Mouse (Mus musculus): ENCODE results near the gene Gpr182.

Gpr182 gene

DNA sequence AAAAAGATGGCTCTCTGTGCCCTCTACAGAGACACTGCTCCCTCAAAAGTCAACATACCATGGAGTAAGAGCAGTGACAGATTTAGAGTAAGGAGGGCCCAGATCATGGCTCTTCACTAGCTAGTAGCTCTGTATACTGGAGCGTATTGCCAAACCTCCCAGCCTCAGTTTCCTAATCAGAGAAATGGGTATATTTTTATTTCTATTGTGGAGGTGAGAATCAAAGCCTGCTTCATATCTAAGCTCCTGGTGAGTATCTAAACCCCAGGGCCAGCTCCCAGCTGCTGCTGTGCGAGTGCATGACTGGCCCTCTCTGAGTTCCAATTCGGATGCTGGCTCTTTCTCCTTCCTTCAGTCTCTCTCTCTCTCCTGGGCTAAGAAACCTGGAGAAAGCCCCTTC lies 27.4 kb downstream of the Gpr182 start, which contains the start of gene Tac2:
Tac2 (plus strand) TSS at position 301 of the 400 bp plus-strand sequence.
- ChIA-PET POLR2A (interaction anchor here in 3 of 4 experiments (0.7 to 2.0 kb wide), 7 partner anchors 16 to 386 kb away, joined by 3 to 11 read pairs (median 3); partner anchors contain the start of gene Myo1a (in 1 of the 3)), CTCF (interaction anchor here in 3 of 4 experiments (0.6 to 3.0 kb wide), 9 partner anchors 9 to 215 kb away, joined by 3 to 12 read pairs (median 6); partner anchors contain the start of gene Myo1a (in 1 of the 3))

- POLR2A ChIA-PET, result interaction anchor here in 3 of 4 experiments (0.5 to 2.2 kb wide), 14 partner anchors 9 to 101 kb away, joined by 3 to 7 read pairs (median 4); partner anchors contain the start of gene Lrp1 (in 1 of the 3)
- CTCF ChIA-PET, result interaction anchor here in 3 of 4 experiments (0.7 to 1.9 kb wide), 7 partner anchors 8 to 79 kb away, joined by 3 to 6 read pairs (median 3); partner anchors contain the start of genes Myo1a (in 2 of the 3) and Stat6 (in 1 of the 3)
Measured at GRCm38 (mm10) chr10:127721671-127722418, 29.7 kb downstream of the Gpr182 start.

- CTCF ChIA-PET, result interaction anchor here in 1 of 4 experiments (0.5 kb wide), 1 partner anchor 181 kb away, joined by 3 read pairs; no protein-coding TSS in a partner anchor
- POLR2A ChIA-PET, result interaction anchor here in 2 of 4 experiments (0.5 to 0.7 kb wide), 2 partner anchors 28 to 86 kb away, joined by 3 to 4 read pairs; no protein-coding TSS in a partner anchor
Measured at GRCm38 (mm10) chr10:127712736-127713135, 38.8 kb downstream of the Gpr182 start.

DNA sequence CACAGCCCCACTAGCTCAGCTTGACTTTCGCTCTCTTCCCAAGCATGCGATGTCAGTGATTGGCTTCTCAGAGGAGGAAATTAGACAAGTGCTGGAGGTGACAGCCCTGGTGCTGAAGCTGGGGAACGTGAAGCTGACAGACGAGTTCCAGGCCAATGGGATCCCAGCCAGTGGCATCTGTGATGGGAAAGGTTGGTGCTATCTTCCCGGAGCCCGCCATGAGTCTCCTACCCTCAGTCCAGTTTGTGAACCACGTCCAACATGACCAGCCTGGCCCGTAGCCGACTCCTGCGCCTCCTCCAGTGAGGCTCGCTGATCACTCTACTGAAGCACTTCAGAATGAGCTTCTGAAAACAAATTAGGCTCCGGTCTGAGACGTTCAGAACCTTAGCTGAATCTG lies 41.2 kb downstream of the Gpr182 start:
- ChIA-PET POLR2A (interaction anchor here in 1 of 4 experiments (1.1 to 2.2 kb wide), 5 partner anchors 11 to 223 kb away, joined by 3 to 10 read pairs (median 5); no protein-coding TSS in a partner anchor), CTCF (interaction anchor here in 2 of 4 experiments (0.6 to 1.4 kb wide), 6 partner anchors 13 to 197 kb away, joined by 3 to 7 read pairs (median 3); partner anchors contain the start of gene Tac2 (in 1 of the 2))

DNA sequence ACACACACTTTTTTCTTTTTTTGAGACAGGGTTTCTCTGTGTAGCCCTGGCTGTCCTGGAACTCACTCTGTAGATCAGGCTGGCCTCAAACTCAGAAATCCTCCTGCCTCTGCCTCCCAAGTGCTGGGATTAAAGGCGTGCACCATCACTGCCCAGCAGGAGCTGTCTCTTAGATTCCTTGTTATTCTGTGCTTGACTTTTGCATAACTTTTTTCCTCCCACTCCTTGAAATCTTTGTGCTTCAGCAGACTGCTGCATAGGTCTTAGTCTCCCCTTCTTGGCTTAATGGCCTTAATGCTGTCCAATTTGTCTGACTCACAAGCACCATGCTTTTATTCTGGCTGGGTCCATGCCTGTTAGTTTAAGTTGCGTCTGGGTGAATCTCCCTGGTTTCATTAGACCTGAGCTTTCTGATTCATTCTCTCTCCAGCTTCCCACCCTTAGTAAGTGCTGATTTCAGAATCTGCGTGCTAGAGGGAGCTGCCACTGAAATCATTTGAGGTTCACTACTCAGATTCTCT lies 42.6 kb downstream of the Gpr182 start:
- CTCF ChIA-PET, result interaction anchor here (0.5 to 1.6 kb wide), 6 partner anchors 11 to 479 kb away, joined by 3 to 4 read pairs (median 3); no protein-coding TSS in a partner anchor
- POLR2A ChIA-PET, result interaction anchor here in 3 of 4 experiments (0.6 to 3.3 kb wide), 8 partner anchors 11 to 315 kb away, joined by 3 to 11 read pairs (median 4); partner anchors contain the start of gene Tac2 (in 1 of the 3)

DNA sequence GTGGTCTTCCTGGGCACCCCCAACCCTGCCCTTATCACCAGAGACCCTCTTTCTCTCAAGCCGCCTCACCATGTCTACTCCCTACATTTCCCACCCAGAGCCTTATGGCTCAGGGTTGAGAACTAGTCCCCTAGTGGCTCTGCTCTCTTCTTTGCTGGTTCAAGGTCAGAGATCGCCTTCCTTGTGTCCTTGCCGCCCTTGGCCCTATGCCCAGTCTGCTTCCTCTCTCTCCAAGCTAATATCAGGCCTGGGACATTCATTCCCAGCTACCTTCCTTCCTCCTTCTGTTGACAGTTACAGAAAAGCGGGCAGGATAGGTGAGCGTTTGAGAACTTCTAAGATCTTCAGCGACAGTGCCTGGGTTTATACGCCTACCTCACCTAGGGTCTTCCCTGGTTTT lies 43.8 kb downstream of the Gpr182 start:
- CTCF ChIA-PET, result interaction anchor here in 1 of 4 experiments (0.9 kb wide), 1 partner anchor 17 kb away, joined by 4 read pairs; no protein-coding TSS in a partner anchor

DNA sequence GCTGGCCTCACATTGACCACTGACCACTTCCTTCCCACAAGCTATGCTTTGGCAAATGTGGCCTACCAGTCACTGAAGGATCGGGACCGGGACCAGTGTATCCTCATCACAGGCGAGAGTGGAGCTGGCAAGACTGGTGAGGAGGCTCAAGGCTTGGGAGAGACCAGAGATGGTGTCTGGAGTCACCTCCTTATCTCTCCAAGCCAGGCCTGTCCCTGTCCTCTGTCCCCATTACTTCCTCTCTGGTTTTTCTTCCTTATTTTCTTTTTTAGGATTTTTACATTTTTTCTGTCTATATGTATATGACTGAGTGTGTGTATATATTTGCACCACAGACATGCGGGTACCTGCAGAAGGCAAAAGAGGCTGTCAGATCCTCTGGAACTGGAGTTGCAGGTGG lies 45.7 kb downstream of the Gpr182 start:
- ChIA-PET CTCF (interaction anchor here in 2 of 4 experiments (0.5 to 1.2 kb wide), 5 partner anchors 23 to 62 kb away, joined by 3 to 6 read pairs (median 4); no protein-coding TSS in a partner anchor), POLR2A (interaction anchor here in 1 of 4 experiments (0.8 to 3.3 kb wide), 6 partner anchors 9 to 38 kb away, joined by 3 to 11 read pairs (median 5); partner anchors contain the start of genes Nab2 and Tac2)

More for the DNA sequence above, 43.8 kb downstream of the Gpr182 start:
- POLR2A ChIA-PET, result interaction anchor here in 2 of 4 experiments (0.6 to 3.3 kb wide), 6 partner anchors 9 to 331 kb away, joined by 3 to 11 read pairs (median 4); partner anchors contain the start of gene Tac2 (in 2 of the 2)

DNA sequence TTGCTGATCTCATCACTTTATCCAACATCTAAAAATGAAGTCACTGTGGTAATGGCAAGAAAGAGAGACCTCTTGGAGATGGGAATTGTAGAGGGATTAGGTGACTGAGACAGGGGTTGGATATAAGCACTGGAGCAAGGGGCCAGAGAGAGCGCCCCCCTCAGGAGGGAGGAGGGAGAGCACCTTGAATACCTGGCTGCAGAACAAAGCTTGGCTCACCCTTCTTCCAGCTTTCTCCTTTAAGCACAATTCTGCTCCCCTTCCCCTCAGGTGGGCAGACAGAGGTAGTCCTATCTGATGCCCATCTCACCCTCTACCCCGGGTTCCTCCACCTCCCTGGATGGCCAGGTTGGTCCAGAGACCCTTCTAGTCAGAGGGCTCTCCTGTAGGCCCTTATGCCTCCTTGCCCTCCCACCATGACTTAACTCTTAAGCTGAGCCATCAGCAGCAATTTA lies 46.7 kb downstream of the Gpr182 start, which contains the start of gene Myo1a:
Myo1a (plus strand) TSS at position 405 of the 455 bp plus-strand sequence.
- ChIA-PET POLR2A (interaction anchor here in 2 of 4 experiments (0.5 to 2.2 kb wide), 13 partner anchors 10 to 1046 kb away, joined by 3 to 11 read pairs (median 3); partner anchors contain the start of genes Nab2 (in 1 of the 2), Naca (in 1 of the 2) and Tac2 (in 1 of the 2)), CTCF (interaction anchor here (0.6 to 3.6 kb wide), 30 partner anchors 9 to 280 kb away, joined by 3 to 21 read pairs (median 4); partner anchors contain the start of genes Gpr182 (in 1 of the 4), Nab2 (in 1 of the 4) and Stat6 (in 1 of the 4))

- POLR2A ChIA-PET, result interaction anchor here in 2 of 4 experiments (0.7 to 2.2 kb wide), 12 partner anchors 11 to 331 kb away, joined by 3 to 11 read pairs (median 3); partner anchors contain the start of genes Naca (in 2 of the 2) and Tac2 (in 1 of the 2)
- CTCF ChIA-PET, result interaction anchor here (0.6 to 3.6 kb wide), 22 partner anchors 11 to 83 kb away, joined by 3 to 21 read pairs (median 4); partner anchors contain the start of genes Gpr182 (in 1 of the 4), Lrp1 (in 1 of the 4), Nab2 (in 1 of the 4) and Stat6 (in 1 of the 4)
Measured at GRCm38 (mm10) chr10:127704293-127704692, 47.2 kb downstream of the Gpr182 start.

GRCm38 (mm10) chr10:127703299-127703698 lies 48.2 kb downstream of the Gpr182 start:
- CTCF ChIA-PET, result interaction anchor here in 3 of 4 experiments (0.6 to 3.6 kb wide), 9 partner anchors 11 to 305 kb away, joined by 3 to 21 read pairs (median 4); partner anchors contain the start of gene Stat6 (in 1 of the 3)
- POLR2A ChIA-PET, result interaction anchor here in 3 of 4 experiments (0.6 to 1.7 kb wide), 11 partner anchors 13 to 726 kb away, joined by 3 to 7 read pairs (median 3); partner anchors contain the start of gene Naca (in 1 of the 3)

- ChIA-PET POLR2A (interaction anchor here in 2 of 4 experiments (0.6 to 2.8 kb wide), 9 partner anchors 8 to 217 kb away, joined by 3 to 10 read pairs (median 3); partner anchors contain the start of gene Nab2 (in 1 of the 2)), CTCF (interaction anchor here in 1 of 4 experiments (0.6 kb wide), 1 partner anchor 239 kb away, joined by 3 read pairs; no protein-coding TSS in a partner anchor)
Measured at GRCm38 (mm10) chr10:127698966-127699365, 52.6 kb downstream of the Gpr182 start.
